ENCODE assay signal across 8 mouse cellular contexts in genomic region chr3:133516137-133516536, GRCm38 (mm10). TPM values are rescaled to one million over a fixed set of nuclear protein-coding genes. Genes with fewer than 3 reads are reported as not detected.
DNase-seq lines count a peak whose midpoint lies in the region; ATAC-seq and TF ChIP-seq lines count a peak whose summit lies in the region.

No protein-coding gene starts in this region.

- 39% methylated on average over 6 of the region's 6 CpGs for WGBS in forebrain, embryonic 15.5 days
- WGBS in forebrain, embryonic 10.5 days = 97% methylated on average over 6 of the region's 6 CpGs
- 46% methylated on average over 6 of the region's 6 CpGs for WGBS in heart, embryonic 11.5 days (ENCODE audit: insufficient replicate concordance)
- WGBS in lung, postnatal 0 days = 11% methylated on average over 6 of the region's 6 CpGs
- 91% methylated on average over 6 of the region's 6 CpGs for WGBS in thymus, adult 2 months

- no peaks in the 10 kb centered on the region for H3K27me3 ChIP-seq in forebrain, embryonic 15.5 days
- no peaks in the 10 kb centered on the region for H3K27me3 ChIP-seq in forebrain, embryonic 10.5 days (ENCODE audit: poor library complexity, severe bottlenecking)
- no peaks in the 10 kb centered on the region for H3K27me3 ChIP-seq in heart, embryonic 11.5 days (ENCODE audit: control insufficient read depth, insufficient read depth, low read length)
- no peaks in the 10 kb centered on the region for H3K27me3 ChIP-seq in lung, postnatal 0 days (replicated peaks; ENCODE audit: insufficient read depth, low read length)
- H3K27me3 ChIP-seq in thymus, adult 2 months (ENCODE audit: control insufficient read depth, insufficient read depth, low read length) = no peaks in the 10 kb centered on the region

- peaks cover 8% of the 10 kb centered on the region for H3K4me1 ChIP-seq in forebrain, embryonic 15.5 days
- H3K4me1 ChIP-seq in forebrain, embryonic 10.5 days = no peaks in the 10 kb centered on the region
- peaks cover 4% of the 10 kb centered on the region; the same call in 1 of the 2 replicates for H3K4me1 ChIP-seq in heart, embryonic 11.5 days (ENCODE audit: control insufficient read depth, insufficient read depth, low read length)
- peaks cover 9% of the 10 kb centered on the region; the same call in 1 of the 2 replicates for H3K4me1 ChIP-seq in lung, postnatal 0 days (ENCODE audit: insufficient read depth, low read depth, low read length)
- no peaks in the 10 kb centered on the region for H3K4me1 ChIP-seq in thymus, adult 2 months (replicated peaks; ENCODE audit: control insufficient read depth, insufficient read depth, low read length)

- no peak for DNase-seq in forebrain, embryonic 10.5 days (ENCODE audit: extremely low spot score, low spot score)
- DNase-seq in urinary bladder, postnatal 25 days (ENCODE audit: low spot score) = peak; percentile 37
- no peak for DNase-seq in urinary bladder, adult 2 months (ENCODE audit: low spot score)
- DNase-seq in lung, postnatal 0 days (ENCODE audit: low spot score) = peak; percentile 83
- DNase-seq in thymus, adult 2 months = no peak

- no peaks in the 10 kb centered on the region for H3K9me3 ChIP-seq in forebrain, embryonic 15.5 days
- H3K9me3 ChIP-seq in forebrain, embryonic 10.5 days = no peaks in the 10 kb centered on the region
- no peaks in the 10 kb centered on the region for H3K9me3 ChIP-seq in heart, embryonic 11.5 days (replicated peaks; ENCODE audit: control insufficient read depth, low read length)
- no peaks in the 10 kb centered on the region for H3K9me3 ChIP-seq in lung, postnatal 0 days (ENCODE audit: low read length)

- no peak overlapping the region for H3K4me2 ChIP-seq in forebrain, embryonic 15.5 days (replicated peaks)
- H3K4me2 ChIP-seq in heart, embryonic 11.5 days = no peak overlapping the region
- H3K4me2 ChIP-seq in lung, postnatal 0 days (replicated peaks; ENCODE audit: low read depth, low read length) = no peak overlapping the region

- peak; percentile 46; the same call in 1 of the 2 replicates for ATAC-seq in forebrain, embryonic 15.5 days (replicated peaks)
- ATAC-seq in heart, embryonic 11.5 days (replicated peaks; ENCODE audit: insufficient number of reproducible peaks, low FRiP score, low TSS enrichment) = peak; percentile 56
- ATAC-seq in lung, postnatal 0 days = peak; percentile 79
- ATAC-seq in megakaryocyte, adult 5-6 weeks (ENCODE audit: poor library complexity, severe bottlenecking) = no peak

- H3K9ac ChIP-seq in forebrain, embryonic 15.5 days (replicated peaks) = no peak overlapping the region
- H3K9ac ChIP-seq in heart, embryonic 11.5 days (ENCODE audit: low read depth, low read length) = no peak overlapping the region
- no peak overlapping the region for H3K9ac ChIP-seq in lung, postnatal 0 days (replicated peaks; ENCODE audit: low read depth)

- TF ChIP-seq CTCF in lung, postnatal 0 days (IDR thresholded peaks at IDR 0.05) = peak; percentile 45
- TF ChIP-seq CTCF in thymus, adult 2 months (IDR thresholded peaks at IDR 0.05; ENCODE audit: borderline replicate concordance, control insufficient read depth, extremely low read depth, insufficient read depth, low read length, poor library complexity) = no peak

- TF ChIP-seq POLR2A in thymus, adult 2 months (IDR thresholded peaks at IDR 0.05; ENCODE audit: control insufficient read depth, extremely low read depth, insufficient read depth, low read length, poor library complexity) = no peak

- no peak overlapping the region for H3K27ac ChIP-seq in forebrain, embryonic 15.5 days (replicated peaks)
- no peak overlapping the region for H3K27ac ChIP-seq in forebrain, embryonic 10.5 days
- no peak overlapping the region for H3K27ac ChIP-seq in heart, embryonic 11.5 days (ENCODE audit: low read depth, low read length)
- no peak overlapping the region for H3K27ac ChIP-seq in lung, postnatal 0 days (ENCODE audit: low read length)
- no peak overlapping the region for H3K27ac ChIP-seq in thymus, adult 2 months (ENCODE audit: control insufficient read depth, insufficient read depth, low read length)

- no peak overlapping the region for H3K4me3 ChIP-seq in forebrain, embryonic 15.5 days
- no peak overlapping the region for H3K4me3 ChIP-seq in forebrain, embryonic 10.5 days
- no peak overlapping the region for H3K4me3 ChIP-seq in heart, embryonic 11.5 days (ENCODE audit: low read depth, low read length)
- no peak overlapping the region for H3K4me3 ChIP-seq in lung, postnatal 0 days (ENCODE audit: low read depth, low read length)
- H3K4me3 ChIP-seq in thymus, adult 2 months (ENCODE audit: control insufficient read depth, insufficient read depth, low read length) = no peak overlapping the region

- H3K36me3 ChIP-seq in forebrain, embryonic 15.5 days = peaks cover 9% of the 10 kb centered on the region; the same call in 1 of the 2 replicates
- H3K36me3 ChIP-seq in forebrain, embryonic 10.5 days (replicated peaks) = peaks cover 55% of the 10 kb centered on the region
- H3K36me3 ChIP-seq in heart, embryonic 11.5 days (ENCODE audit: control insufficient read depth, insufficient read depth, low read length) = peaks cover 4% of the 10 kb centered on the region; the same call in 1 of the 2 replicates
- H3K36me3 ChIP-seq in lung, postnatal 0 days (ENCODE audit: insufficient read depth, low read length) = no peaks in the 10 kb centered on the region
- no peaks in the 10 kb centered on the region for H3K36me3 ChIP-seq in thymus, adult 2 months (ENCODE audit: control insufficient read depth, insufficient read depth, low read length)

- TF ChIP-seq EP300 in lung, postnatal 0 days (IDR thresholded peaks at IDR 0.05) = no peak

RNA-seq across cellular contexts. Expression of gene Tet2, which starts 28.8 kb away (rescaled TPM):
- polyA plus RNA-seq in forebrain, embryonic 15.5 days (2015; fragmentation: Nextera tagmentation; extraction: Ambion mirVana) = 18.0 and 21.3 TPM in 2 replicates
- 14.7 and 15.4 TPM in 2 replicates for polyA plus RNA-seq in forebrain, embryonic 10.5 days (2016; fragmentation: Nextera tagmentation; extraction: Ambion mirVana)
- 14.4 and 22.9 TPM in 2 replicates for polyA plus RNA-seq in urinary bladder, adult 2 months (2012; rRNA removed)
- polyA plus RNA-seq in heart, embryonic 11.5 days (2014; fragmentation: Nextera tagmentation; extraction: Ambion mirVana) = 14.1 and 19.4 TPM in 2 replicates
- 14.6 and 16.1 TPM in 2 replicates for polyA plus RNA-seq in lung, postnatal 0 days (2015; fragmentation: Nextera tagmentation; extraction: Ambion mirVana)
- polyA plus RNA-seq in thymus, adult 2 months (2012; rRNA removed) = 13.0 and 16.2 TPM in 2 replicates
- total RNA-seq in megakaryocyte, adult 5-6 weeks (2015) = 62.8 and 68.7 TPM in 2 replicates
- total RNA-seq in megakaryocyte, adult 5-6 weeks (2017) = 68.7 and 85.7 TPM in 2 replicates

Comparison
In these comparisons a context has a peak if more than half of its experiments do, and no peak if none do; other contexts are left out.
1. DNase-seq: peak in urinary bladder, postnatal 25 days (single experiment) and lung, postnatal 0 days (single experiment); none in forebrain, embryonic 10.5 days (single experiment), urinary bladder, adult 2 months (single experiment) and thymus, adult 2 months (single experiment).